Mouse (Mus musculus) testis, adult 2 months (tissue): ENCODE data around the gene Bbs2.
"Not testable (repeated sequence)": the region's sequence is repeated elsewhere in the genome, so short reads cannot be mapped to it uniquely, and the experiment has no call there.

Source experiments
- CTCF ChIP-seq: fragments of 200-500 bp; IDR thresholded peaks from 2 replicates; pipeline ENCODE4 v1.5.1; 2012; ENCODE audit warnings: low read depth, mild to moderate bottlenecking, inconsistent platforms, low read length, moderate library complexity; ENCODE audit not compliant: control insufficient read depth, insufficient read depth, insufficient replicate concordance
- POLR2A ChIP-seq: fragments of 200-500 bp; IDR thresholded peaks from 2 replicates; pipeline ENCODE4 v1.6.1; 2012; ENCODE audit warnings: low read depth, mild to moderate bottlenecking, inconsistent platforms, low read length, moderate library complexity; ENCODE audit not compliant: control insufficient read depth

GRCm38 (mm10) chr8:94036541-94036940 lies 62.2 kb downstream of the Bbs2 start:
- not testable (repeated sequence) for TF ChIP-seq CTCF, POLR2A
